Mouse (Mus musculus) bone marrow macrophage, adult 2 months (primary cell): ENCODE results near the gene Atg7.

ENCODE experiments used
- CTCF ChIP-seq: IDR thresholded peaks from 2 replicates; pipeline ENCODE4 v1.5.1; 2012; ENCODE audit warnings: low read depth, mild to moderate bottlenecking, low read length, moderate library complexity
- POLR2A ChIP-seq: IDR thresholded peaks from 2 replicates; pipeline ENCODE4 v1.6.1; 2012; ENCODE audit warnings: mild to moderate bottlenecking, low read depth, low read length, borderline replicate concordance

GRCm38 (mm10) chr6:114790084-114790483 lies 147.2 kb downstream of the Atg7 start:
- TF ChIP-seq CTCF = no peak
- no peak for TF ChIP-seq POLR2A
